Mouse (Mus musculus): Measurements from ENCODE around the gene Zfp738.

DNA sequence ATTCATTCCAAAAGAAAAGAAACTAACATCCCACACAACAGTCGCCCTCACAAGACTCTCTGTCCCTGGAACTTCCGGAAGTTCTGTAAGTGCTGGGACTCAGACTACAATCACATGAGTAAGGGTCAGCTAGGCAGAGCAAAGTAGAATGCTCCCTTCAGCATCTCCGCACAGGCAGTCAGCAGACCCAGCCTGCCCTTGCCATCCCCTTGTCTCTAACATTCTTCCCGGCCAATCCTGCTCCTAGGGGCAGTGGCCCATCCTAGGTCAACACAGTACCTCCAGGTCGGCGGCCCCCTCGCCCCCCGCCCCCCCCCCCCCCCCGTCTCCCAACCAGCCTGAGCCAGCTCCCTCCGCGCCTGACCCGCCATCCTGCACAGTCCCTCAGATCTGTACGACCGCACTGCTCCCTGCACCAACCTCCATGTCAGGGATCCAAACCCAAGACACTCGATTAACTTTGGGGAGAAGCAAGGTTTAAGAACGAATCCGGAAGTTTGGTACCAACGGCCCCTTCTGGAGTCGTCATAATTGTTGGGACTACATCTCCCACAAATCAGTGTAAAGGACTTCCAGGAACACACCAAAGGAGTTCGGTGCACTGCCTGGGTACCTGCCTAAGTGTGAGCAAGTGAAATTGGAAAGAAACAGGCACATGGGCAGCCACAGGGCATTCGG is 41.9 kb upstream of the Zfp738 start, which contains the start of gene Zfp65:
- TF ChIP-seq CTCF (IDR thresholded peaks at IDR 0.05; ENCODE audit: low read depth, low read length) (no peak), GATA2 (IDR thresholded peaks at IDR 0.05; ENCODE audit: borderline replicate concordance, low read depth, low read length) (no peak), TAL1 (conservative IDR thresholded peaks at IDR 0.05; ENCODE audit: low read depth, low read length) (no peak)
